Mouse (Mus musculus) lung, embryonic 14.5 days (tissue): ENCODE measurements around the gene Cox5b. TPM values are rescaled to one million over a fixed set of nuclear protein-coding genes. Genes with fewer than 3 reads are reported as not detected.

Experiments used
- ATAC-seq: fragments of 200-750 bp; cut with Nextera tagmentation; 2 replicates; pipeline ENCODE4 v1.8.0; 2017; ENCODE audit warnings: mild to moderate bottlenecking, moderate TSS enrichment, moderate library complexity; ENCODE audit not compliant: insufficient read depth
- DNase-seq: peaks from one replicate; pipeline ENCODE4 v3.0.0-alpha.2; 2015
- H3K27ac ChIP-seq: fragments of 300-500 bp; sonication (generic); 2 replicates; pipeline ENCODE4 v1.5.1; 2014; ENCODE audit warnings: low read depth, mild to moderate bottlenecking, moderate library complexity
- H3K27me3 ChIP-seq: fragments of 300-500 bp; sonication (generic); 2 replicates; pipeline ENCODE4 v1.6.1; 2014; ENCODE audit warnings: low read length, control low read depth; ENCODE audit not compliant: insufficient read depth
- H3K36me3 ChIP-seq: fragments of 300-500 bp; sonication (generic); 2 replicates; pipeline ENCODE4 v1.6.1; 2014; ENCODE audit warnings: control low read depth; ENCODE audit not compliant: insufficient read depth
- H3K4me1 ChIP-seq: fragments of 300-500 bp; sonication (generic); 2 replicates; pipeline ENCODE4 v1.6.1; 2014; ENCODE audit warnings: antibody characterized with exemption, control low read depth; ENCODE audit not compliant: insufficient read depth
- H3K4me2 ChIP-seq: fragments of 300-500 bp; sonication (generic); 2 replicates; pipeline ENCODE4 v1.6.1; 2014; ENCODE audit warnings: mild to moderate bottlenecking
- H3K4me3 ChIP-seq: fragments of 300-500 bp; sonication (generic); 2 replicates; pipeline ENCODE4 v1.5.1; 2014; ENCODE audit warnings: low read depth, low read length
- H3K9ac ChIP-seq: fragments of 300-500 bp; sonication (generic); 2 replicates; pipeline ENCODE4 v1.6.1; 2014
- H3K9me3 ChIP-seq: fragments of 300-500 bp; sonication (generic); 2 replicates; pipeline ENCODE4 v1.6.1; 2016; ENCODE audit warnings: low read depth, low read length, control low read depth
- CTCF ChIP-seq: IDR thresholded peaks from 2 replicates; pipeline ENCODE4 v1.5.1; 2016; ENCODE audit warnings: antibody characterized with exemption, low read depth
- WGBS: fragments of 180-500 bp; shearing (Covaris S2); extraction: QIAGEN DNeasy Blood & Tissue Kit; methylation state at CpG from one replicate; pipeline ENCODE4 v1.1.7; 2014; 5-methylcytosine and 5-hydroxymethylcytosine counted together
- polyA plus RNA-seq: library from polyadenylated mRNA; unstranded; fragments of >200 nt; fragmentation: Nextera tagmentation; extraction: Ambion mirVana; gene quantifications from 2 replicates; pipeline ENCODE4 v1.2.1, GENCODE M21; 2014

Gene Cox5b
- polyA plus RNA-seq, 1 experiment from 2014 or later: 518 TPM

DNA sequence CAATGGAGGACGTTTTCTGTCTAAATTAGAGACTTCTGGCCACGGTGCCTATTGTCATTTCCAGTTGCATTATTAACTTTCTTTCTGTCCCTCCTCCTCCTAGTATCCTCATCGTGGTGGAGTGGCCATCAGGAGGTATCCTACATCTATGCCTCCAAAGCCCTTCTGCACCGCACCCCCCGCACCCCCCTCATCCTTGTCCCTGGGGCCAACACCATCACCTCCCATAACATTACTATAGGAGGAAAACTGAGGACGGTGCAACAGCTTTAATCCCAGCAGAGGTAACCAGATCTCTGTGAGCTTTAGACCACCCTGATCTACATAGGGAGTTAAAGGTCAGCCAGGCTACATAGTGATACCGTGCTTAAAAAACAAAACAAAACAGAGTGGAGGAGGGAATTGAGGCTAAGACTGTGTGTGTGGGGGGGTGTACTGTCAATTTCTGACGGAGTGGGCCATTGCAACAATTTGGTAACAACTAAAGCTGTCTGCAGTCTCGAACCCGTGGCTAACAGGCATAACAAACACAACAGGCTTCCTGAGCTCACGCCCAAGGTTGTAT is 496 bp upstream of the Cox5b start:
- ATAC-seq (peak; percentile 43), DNase-seq (no peak)
- 53% methylated on average over 11 of the region's 11 CpGs for WGBS
- Histone ChIP-seq H3K36me3 (peaks cover 20% of the 10 kb centered on the region), H3K4me1 (no peaks in the 10 kb centered on the region), H3K27ac (peak overlapping the region; percentile 3; the same call in 1 of the 2 replicates), H3K9ac (peak overlapping the region; percentile 74), H3K4me3 (peak overlapping the region; percentile 79), H3K4me2 (peak overlapping the region; percentile 77), H3K27me3 (no peaks in the 10 kb centered on the region), H3K9me3 (no peaks in the 10 kb centered on the region)
- TF ChIP-seq CTCF: no peak

DNA sequence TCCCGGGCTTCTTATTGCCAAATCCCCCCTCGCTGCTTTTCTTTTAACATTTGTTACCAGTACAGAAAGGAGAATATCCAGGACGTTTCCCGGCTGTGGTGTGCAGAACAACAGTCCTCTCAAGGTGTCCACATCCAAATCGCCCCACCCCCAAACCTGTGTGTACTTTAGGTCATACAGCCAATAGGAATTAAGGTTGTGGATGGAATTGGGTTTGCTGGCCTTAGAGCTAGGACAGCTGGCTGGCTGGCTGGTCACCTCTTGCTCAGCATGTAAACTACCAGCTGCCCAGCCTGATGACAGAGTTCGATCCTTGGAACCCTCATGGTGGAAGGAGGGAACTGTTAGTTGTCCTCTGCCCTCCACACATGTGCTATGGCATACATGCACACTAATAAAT is 3.6 kb downstream of the Cox5b start:
- no peak overlapping the region for H3K4me2 ChIP-seq
- no peak for TF ChIP-seq CTCF
- DNase-seq (no peak), ATAC-seq (no peak)
- peaks cover 35% of the 10 kb centered on the region for H3K36me3 ChIP-seq
- no peaks in the 10 kb centered on the region for H3K9me3 ChIP-seq
- H3K27ac ChIP-seq: no peak overlapping the region
- no peak overlapping the region for H3K9ac ChIP-seq
- 83% methylated on average over 6 of the region's 6 CpGs for WGBS
- no peaks in the 10 kb centered on the region for H3K27me3 ChIP-seq
- no peak overlapping the region for H3K4me3 ChIP-seq
- no peaks in the 10 kb centered on the region for H3K4me1 ChIP-seq

DNA sequence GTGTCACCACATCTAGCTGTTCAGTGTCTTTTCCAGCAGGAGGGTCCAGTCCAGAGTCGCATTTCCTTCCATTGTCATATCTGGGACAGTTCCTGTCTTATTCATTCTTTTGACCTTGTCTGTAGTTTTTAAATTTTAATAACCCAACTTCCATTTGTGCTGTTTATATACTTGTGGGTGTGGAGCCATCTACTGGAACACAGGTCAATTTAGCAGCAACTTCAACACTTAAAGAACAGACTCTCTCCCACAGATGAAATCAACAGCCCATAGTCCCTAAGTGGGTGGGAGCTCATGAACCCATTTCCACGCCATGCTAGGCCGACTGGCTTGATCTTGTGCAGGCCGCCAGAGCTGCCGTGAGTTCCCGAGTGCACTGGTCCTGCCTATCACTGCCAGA is 5.2 kb downstream of the Cox5b start:
- no peaks in the 10 kb centered on the region for H3K4me1 ChIP-seq
- ATAC-seq (no peak), DNase-seq (no peak)
- H3K9me3 ChIP-seq: no peaks in the 10 kb centered on the region
- no peak overlapping the region for H3K4me3 ChIP-seq
- peak; percentile 19; the same call in 1 of the 2 replicates for TF ChIP-seq CTCF
- peaks cover 50% of the 10 kb centered on the region for H3K36me3 ChIP-seq
- WGBS: 68% methylated on average over 6 of the region's 6 CpGs
- no peak overlapping the region for H3K9ac ChIP-seq
- H3K27ac ChIP-seq: no peak overlapping the region
- H3K4me2 ChIP-seq: no peak overlapping the region
- no peaks in the 10 kb centered on the region for H3K27me3 ChIP-seq

DNA sequence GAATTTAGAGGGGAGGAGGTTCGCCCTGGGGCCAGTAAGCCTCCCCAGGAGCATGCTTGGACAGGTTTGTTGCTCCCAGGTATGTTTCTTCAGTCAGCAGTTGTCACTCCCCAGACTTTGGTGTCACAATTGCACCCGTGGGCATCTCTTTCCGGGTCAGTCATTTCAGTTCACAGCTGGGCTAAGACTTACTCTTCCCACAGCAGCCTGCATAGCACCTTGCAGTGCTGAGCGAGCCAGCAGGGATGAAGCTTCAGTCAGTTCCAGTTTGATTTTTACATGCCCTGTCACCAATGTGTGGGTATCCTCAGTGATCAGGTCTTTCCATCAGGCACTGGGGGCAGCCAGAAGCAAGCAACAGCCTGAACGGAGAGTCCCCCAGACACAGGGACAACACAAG is 5.8 kb downstream of the Cox5b start:
- Histone ChIP-seq H3K4me1 (no peaks in the 10 kb centered on the region), H3K27me3 (no peaks in the 10 kb centered on the region), H3K4me3 (no peak overlapping the region), H3K27ac (no peak overlapping the region), H3K9ac (no peak overlapping the region), H3K4me2 (no peak overlapping the region), H3K9me3 (no peaks in the 10 kb centered on the region), H3K36me3 (peaks cover 55% of the 10 kb centered on the region)
- ATAC-seq (no peak), DNase-seq (no peak)
- TF ChIP-seq CTCF: no peak
- WGBS: 68% methylated on average over 5 of the region's 5 CpGs

GRCm38 (mm10) chr1:36707166-36707565 is 15.9 kb downstream of the Cox5b start:
- no peak for TF ChIP-seq CTCF
- H3K27me3 ChIP-seq: no peaks in the 10 kb centered on the region
- H3K4me3 ChIP-seq: no peak overlapping the region
- peaks cover 10% of the 10 kb centered on the region for H3K4me1 ChIP-seq
- no peak overlapping the region for H3K9ac ChIP-seq
- H3K9me3 ChIP-seq: no peaks in the 10 kb centered on the region
- ATAC-seq (no peak), DNase-seq (no peak)
- WGBS: 63% methylated on average over 2 of the region's 2 CpGs
- no peak overlapping the region for H3K27ac ChIP-seq
- H3K4me2 ChIP-seq: no peak overlapping the region
- H3K36me3 ChIP-seq: peaks cover 55% of the 10 kb centered on the region

DNA sequence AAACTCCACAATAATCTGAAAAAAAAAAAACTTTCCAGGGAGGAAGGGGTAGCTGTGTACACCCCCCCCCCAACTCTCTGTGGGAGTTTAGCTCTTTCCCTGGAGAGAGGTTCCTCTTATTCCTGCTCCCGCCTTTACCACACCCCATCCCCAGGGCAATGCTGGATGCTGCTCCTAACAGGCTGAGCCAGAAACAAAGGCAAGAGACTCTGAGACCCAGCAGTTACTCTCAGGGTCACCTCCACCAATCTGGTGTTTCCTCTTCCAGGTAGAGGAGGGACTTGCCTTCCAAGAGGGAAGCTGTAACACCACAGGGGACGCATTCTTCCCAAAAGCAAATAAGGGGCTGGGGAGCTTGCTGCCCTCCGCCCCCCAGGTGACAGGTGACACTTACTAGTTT is 16.5 kb downstream of the Cox5b start:
- no peak overlapping the region for H3K27ac ChIP-seq
- peaks cover 48% of the 10 kb centered on the region for H3K36me3 ChIP-seq
- DNase-seq (no peak), ATAC-seq (no peak)
- 0 out of 2 replicates have a peak overlapping the region, but pooled peaks have one; percentile 85 for H3K9ac ChIP-seq
- 65% methylated on average over 3 of the region's 3 CpGs for WGBS
- no peaks in the 10 kb centered on the region for H3K27me3 ChIP-seq
- H3K4me1 ChIP-seq: peaks cover 10% of the 10 kb centered on the region
- no peak for TF ChIP-seq CTCF
- no peak overlapping the region for H3K4me2 ChIP-seq
- no peaks in the 10 kb centered on the region for H3K9me3 ChIP-seq
- no peak overlapping the region for H3K4me3 ChIP-seq

DNA sequence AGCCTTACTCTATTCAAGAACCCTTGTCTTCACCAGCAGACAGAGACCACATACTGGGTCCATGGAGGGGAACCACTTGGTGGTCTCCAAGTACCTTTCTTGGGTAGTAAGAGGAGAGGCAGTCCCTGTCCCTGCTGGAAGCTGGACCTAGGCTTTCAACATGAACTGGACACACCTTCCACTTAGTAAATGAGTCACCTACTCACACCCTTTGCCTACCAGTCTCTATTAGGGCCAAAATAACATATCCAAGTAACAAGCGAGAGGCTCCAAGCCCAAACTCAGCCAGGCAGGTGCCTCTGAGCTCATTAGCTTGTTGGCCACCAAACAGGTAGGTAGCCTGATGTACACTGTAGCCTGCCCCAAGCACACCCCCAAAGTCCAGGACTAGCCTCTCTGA is 17.4 kb downstream of the Cox5b start:
- peaks cover 40% of the 10 kb centered on the region for H3K36me3 ChIP-seq
- 78% methylated on average over 1 of the region's 1 CpGs for WGBS
- no peaks in the 10 kb centered on the region for H3K27me3 ChIP-seq
- no peaks in the 10 kb centered on the region for H3K9me3 ChIP-seq
- DNase-seq: no peak
- peaks cover 10% of the 10 kb centered on the region for H3K4me1 ChIP-seq
- no peak for ATAC-seq
- H3K4me2 ChIP-seq: peak overlapping the region; percentile 92
- peak overlapping the region; percentile 98 for H3K4me3 ChIP-seq
- no peak for TF ChIP-seq CTCF
- H3K9ac ChIP-seq: peak overlapping the region; percentile 85
- no peak overlapping the region for H3K27ac ChIP-seq
